Mouse (Mus musculus) heart, adult 11 months (tissue): ENCODE data around the gene Kiss1r.
"Not testable (repeated sequence)": the region's sequence is repeated elsewhere in the genome, so short reads cannot be mapped to it uniquely, and the experiment has no call there.

Experiments
- DNase-seq: peaks from one replicate; pipeline ENCODE4 v3.0.0; 2022

Kiss1r gene

GRCm38 (mm10) chr10:79916808-79917531 lies at the start of gene Kiss1r:
TSS of gene Kiss1r (plus strand) at chr10:79916971.
- peak; percentile 99 for DNase-seq

GRCm38 (mm10) chr10:79871845-79872244 lies 44.9 kb upstream of the Kiss1r start:
- DNase-seq, result no peak

GRCm38 (mm10) chr10:79872862-79873261 lies 43.9 kb upstream of the Kiss1r start:
- peak; percentile 87 for DNase-seq

GRCm38 (mm10) chr10:79873313-79873712 lies 43.5 kb upstream of the Kiss1r start:
- DNase-seq, result no peak

GRCm38 (mm10) chr10:79873715-79874289 lies 43.0 kb upstream of the Kiss1r start:
- DNase-seq, result peak; percentile 85

GRCm38 (mm10) chr10:79874290-79874862 lies 42.4 kb upstream of the Kiss1r start, which contains the start of the genes Prtn3 and Plppr3:
TSS of gene Prtn3 (plus strand) at chr10:79874476.
TSS of gene Plppr3 (minus strand) at chr10:79874634.
- peak; percentile 91 for DNase-seq

GRCm38 (mm10) chr10:79877174-79877573 lies 39.6 kb upstream of the Kiss1r start:
- peak; percentile 96 for DNase-seq

- peak; percentile 98 for DNase-seq
Observed at GRCm38 (mm10) chr10:79877757-79878156, 39.0 kb upstream of the Kiss1r start.

GRCm38 (mm10) chr10:79879527-79879926 lies 37.2 kb upstream of the Kiss1r start:
- no peak for DNase-seq

- DNase-seq, result peak; percentile 87
Observed at GRCm38 (mm10) chr10:79880721-79881120, 36.0 kb upstream of the Kiss1r start.

- peak; percentile 93 for DNase-seq
Observed at GRCm38 (mm10) chr10:79881981-79882380, 34.8 kb upstream of the Kiss1r start.

GRCm38 (mm10) chr10:79883297-79884084 lies 33.3 kb upstream of the Kiss1r start:
- peak; percentile 95 for DNase-seq

GRCm38 (mm10) chr10:79884446-79884845 lies 32.3 kb upstream of the Kiss1r start:
- DNase-seq, result peak; percentile 98

GRCm38 (mm10) chr10:79884938-79885337 lies 31.8 kb upstream of the Kiss1r start:
- DNase-seq, result not testable (repeated sequence)

GRCm38 (mm10) chr10:79886054-79886453 lies 30.7 kb upstream of the Kiss1r start, which contains the start of gene Elane:
TSS of gene Elane (plus strand) at chr10:79886247.
- DNase-seq, result peak; percentile 87

GRCm38 (mm10) chr10:79886611-79887010 lies 30.2 kb upstream of the Kiss1r start:
- DNase-seq, result peak; percentile 91

- no peak for DNase-seq
Observed at GRCm38 (mm10) chr10:79889386-79889785, 27.4 kb upstream of the Kiss1r start.

- DNase-seq, result no peak
Observed at GRCm38 (mm10) chr10:79890670-79891069, 26.1 kb upstream of the Kiss1r start, which contains the start of gene Cfd. TSS of gene Cfd (plus strand) at chr10:79890853.

GRCm38 (mm10) chr10:79892451-79893118 lies 24.2 kb upstream of the Kiss1r start:
- DNase-seq, result peak; percentile 95

- no peak for DNase-seq
Observed at GRCm38 (mm10) chr10:79896306-79896705, 20.5 kb upstream of the Kiss1r start.

- no peak for DNase-seq
Observed at GRCm38 (mm10) chr10:79896814-79897213, 20.0 kb upstream of the Kiss1r start.
